Mouse (Mus musculus) adrenal gland, postnatal 0 days (tissue): ENCODE measurements around the gene Foxb2. TPM values are rescaled to one million over a fixed set of nuclear protein-coding genes. Genes with fewer than 3 reads are reported as not detected.

ENCODE experiments used
- polyA plus RNA-seq: library from polyadenylated mRNA; unstranded; fragments of >200 nt; fragmentation: Nextera tagmentation; extraction: Ambion mirVana; gene quantifications from 2 replicates; pipeline ENCODE4 v1.2.1, GENCODE M21; 2015

Gene Foxb2
- polyA plus RNA-seq: not detected in 2 replicates

GRCm38 (mm10) chr19:16873221-16873861, at the start of gene Foxb2:
Gene Foxb2, minus strand, starts transcription at chr19:16873805.

Other genes with a start within 250 kb of the Foxb2 start
- 3.8 and 9.0 TPM in 2 replicates for gene Vps13a, start 92.9 kb downstream of the Foxb2 start, polyA plus RNA-seq
- gene Prune2, start 82.3 kb upstream of the Foxb2 start, polyA plus RNA-seq: 6.9 and 7.5 TPM in 2 replicates